Mouse (Mus musculus) midbrain, postnatal 0 days (tissue): ENCODE data around the gene Glrx3. TPM values are rescaled to one million over a fixed set of nuclear protein-coding genes. Genes with fewer than 3 reads are reported as not detected.

Experiments
- ATAC-seq: fragments of 200-750 bp; cut with Nextera tagmentation; 2 replicates; pipeline ENCODE4 v1.8.0; 2017; ENCODE audit warnings: moderate number of reproducible peaks, mild to moderate bottlenecking, moderate TSS enrichment, moderate library complexity; ENCODE audit not compliant: low FRiP score
- DNase-seq: peaks from one replicate; pipeline ENCODE4 v3.0.0-alpha.2; 2015; ENCODE audit warnings: low spot score
- H3K27ac ChIP-seq: fragments of 300-500 bp; sonication (generic); 2 replicates; pipeline ENCODE4 v1.5.1; 2014; ENCODE audit warnings: low read depth, mild to moderate bottlenecking, low read length, mixed read lengths
- H3K27me3 ChIP-seq: fragments of 300-500 bp; sonication (generic); 2 replicates; pipeline ENCODE4 v1.6.1; 2014; ENCODE audit warnings: low read length, control low read depth, mixed read lengths; ENCODE audit not compliant: insufficient read depth
- H3K36me3 ChIP-seq: fragments of 300-500 bp; sonication (generic); 2 replicates; pipeline ENCODE4 v1.6.1; 2014; ENCODE audit warnings: low read length, control low read depth, mixed read lengths; ENCODE audit not compliant: insufficient read depth
- H3K4me1 ChIP-seq: fragments of 300-500 bp; sonication (generic); 2 replicates; pipeline ENCODE4 v1.6.1; 2014; ENCODE audit warnings: mild to moderate bottlenecking, control low read depth, antibody characterized with exemption, low read length, mixed read lengths; ENCODE audit not compliant: insufficient read depth
- H3K4me2 ChIP-seq: fragments of 300-500 bp; sonication (generic); 2 replicates; pipeline ENCODE4 v1.6.1; 2014; ENCODE audit warnings: low read depth, mild to moderate bottlenecking, low read length, mixed read lengths; ENCODE audit not compliant: poor library complexity, severe bottlenecking
- H3K4me3 ChIP-seq: fragments of 300-500 bp; sonication (generic); 2 replicates; pipeline ENCODE4 v1.5.1; 2014; ENCODE audit warnings: low read depth, mild to moderate bottlenecking, low read length, moderate library complexity
- H3K9ac ChIP-seq: fragments of 300-500 bp; sonication (generic); replicated peaks from 2 replicates; pipeline ENCODE4 v1.6.1; 2014; ENCODE audit warnings: mild to moderate bottlenecking, low read length, moderate library complexity, mixed read lengths; ENCODE audit not compliant: poor library complexity, severe bottlenecking
- H3K9me3 ChIP-seq: fragments of 300-500 bp; sonication (generic); 2 replicates; pipeline ENCODE4 v1.6.1; 2016; ENCODE audit warnings: low read length, control low read depth
- CTCF ChIP-seq: IDR thresholded peaks from 2 replicates; pipeline ENCODE4 v1.5.1; 2016; ENCODE audit warnings: antibody characterized with exemption, mild to moderate bottlenecking
- WGBS: fragments of 180-500 bp; shearing (Covaris S2); extraction: QIAGEN DNeasy Blood & Tissue Kit; methylation state at CpG from one replicate; pipeline ENCODE4 v1.1.7; 2014; 5-methylcytosine and 5-hydroxymethylcytosine counted together
- polyA plus RNA-seq: library from polyadenylated mRNA; unstranded; fragments of >200 nt; fragmentation: Nextera tagmentation; extraction: Ambion mirVana; gene quantifications from 2 replicates; pipeline ENCODE4 v1.2.1, GENCODE M21; 2015
- total RNA-seq: library from RNA; depleted of rRNA; stranded (reverse); fragments of >200 nt; gene quantifications from 2 replicates; pipeline ENCODE4 v1.2.3, GENCODE M21; 2014; rRNA removed

Gene Glrx3
- 150 and 168 TPM in 2 replicates for total RNA-seq
- 217 and 220 TPM in 2 replicates for polyA plus RNA-seq

DNA sequence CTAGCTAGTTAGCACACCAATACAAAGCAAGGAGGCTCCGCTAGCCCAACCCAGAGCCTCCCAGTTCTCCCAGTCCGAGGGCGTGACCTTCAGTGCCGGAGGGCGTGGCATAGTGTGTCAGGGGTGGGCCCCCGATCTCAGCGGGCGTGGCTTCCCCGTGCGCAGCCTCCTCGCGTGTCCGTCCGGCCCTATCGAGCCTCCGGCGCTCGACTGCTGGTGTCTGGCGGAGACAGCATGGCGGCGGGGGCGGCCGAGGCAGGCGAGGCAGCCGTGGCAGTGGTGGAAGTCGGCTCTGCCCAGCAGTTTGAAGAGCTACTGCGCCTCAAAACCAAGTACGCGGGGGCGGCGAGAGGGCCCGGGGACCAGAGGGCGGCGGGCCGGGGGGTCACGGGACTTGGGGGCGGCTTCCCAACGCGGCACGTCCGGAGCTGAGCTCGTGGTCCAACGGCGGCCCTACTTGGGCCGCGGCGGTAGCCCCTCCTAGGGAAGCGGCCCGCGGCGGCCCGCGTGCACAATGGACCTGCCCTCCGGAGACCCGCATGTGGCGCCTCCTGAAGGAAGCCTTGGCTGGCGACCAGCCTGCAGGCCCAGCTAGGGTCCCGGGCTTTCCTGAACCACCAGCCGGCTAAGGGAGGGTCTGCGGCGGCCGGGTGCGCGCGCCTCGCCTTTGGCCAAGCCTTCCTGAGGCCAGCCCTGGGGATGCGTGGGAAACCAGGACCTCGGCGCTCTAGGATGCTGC, at the start of gene Glrx3:
Gene Glrx3 (plus strand): TSS at position 175 of the 739 bp plus-strand sequence.
- H3K4me3 ChIP-seq, result peak within 1 kb of the TSS; percentile 99
- H3K4me2 ChIP-seq, result peak within 1 kb of the TSS; percentile 77
- no peaks in the 10 kb centered on the region for H3K36me3 ChIP-seq
- WGBS, result under 1% methylated on average over 62 of the region's 69 CpGs
- peak within 1 kb of the TSS; percentile 96 for H3K9ac ChIP-seq
- H3K27me3 ChIP-seq, result no peaks in the 10 kb centered on the region
- H3K27ac ChIP-seq, result peak within 1 kb of the TSS; percentile 89
- no peaks in the 10 kb centered on the region for H3K9me3 ChIP-seq
- 0 out of 2 replicates have a peak, but pooled peaks have one; percentile 1 for TF ChIP-seq CTCF
- 0 out of 2 replicates have a peak, but pooled peaks cover 3% of the 10 kb centered on the region for H3K4me1 ChIP-seq
- DNase-seq (peak; percentile 92), ATAC-seq (peak; percentile 94)

DNA sequence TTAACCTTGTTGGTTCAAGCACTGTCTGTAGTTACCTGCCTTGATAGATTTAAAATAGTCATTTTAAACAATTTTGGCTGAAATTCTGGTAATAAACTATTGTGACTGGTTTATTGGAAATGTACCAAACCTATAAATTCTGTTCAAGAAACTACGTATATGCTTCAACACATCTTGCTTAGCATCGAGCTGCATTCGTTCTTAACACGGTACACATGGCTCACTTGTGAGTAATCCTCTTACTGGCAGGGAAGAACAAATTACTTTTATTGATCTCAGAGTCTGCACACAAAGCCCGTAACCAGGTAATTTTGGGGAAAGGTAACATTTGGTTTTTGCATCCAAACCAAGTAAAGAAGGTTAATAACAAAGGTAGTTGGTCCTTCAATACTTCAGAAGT, 49.6 kb upstream of the Glrx3 start:
- no peak overlapping the region for H3K4me2 ChIP-seq
- ATAC-seq (no peak), DNase-seq (no peak)
- no peaks in the 10 kb centered on the region for H3K36me3 ChIP-seq
- no peaks in the 10 kb centered on the region for H3K4me1 ChIP-seq
- H3K9ac ChIP-seq, result no peak overlapping the region
- no peak for TF ChIP-seq CTCF
- H3K9me3 ChIP-seq, result no peaks in the 10 kb centered on the region
- whole genome bisulfite sequencing, result 79% methylated on average over 5 of the region's 5 CpGs
- H3K27ac ChIP-seq, result no peak overlapping the region
- no peaks in the 10 kb centered on the region for H3K27me3 ChIP-seq
- H3K4me3 ChIP-seq, result no peak overlapping the region

DNA sequence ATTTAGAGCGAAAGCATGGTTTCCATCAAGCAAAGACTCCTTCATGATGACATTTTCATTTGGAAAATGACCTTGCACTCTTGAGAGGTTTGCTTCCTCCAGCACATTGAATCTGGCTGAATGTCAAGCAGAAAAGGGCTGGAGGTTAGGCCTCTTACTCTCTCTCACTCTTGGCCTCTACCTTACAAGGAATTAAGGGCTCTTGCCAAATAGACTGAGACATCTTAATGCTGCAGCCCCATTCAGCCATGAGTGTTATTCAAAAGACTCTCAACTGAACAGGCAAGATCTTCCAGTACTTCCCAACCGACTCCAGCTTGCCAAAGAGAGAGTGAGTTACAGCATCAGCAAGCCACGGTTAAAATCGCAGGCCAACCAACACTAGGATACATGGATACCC, 42.0 kb upstream of the Glrx3 start:
- DNase-seq (no peak), ATAC-seq (no peak)
- no peak for TF ChIP-seq CTCF
- Histone ChIP-seq H3K36me3 (no peaks in the 10 kb centered on the region), H3K4me3 (no peak overlapping the region), H3K27ac (no peak overlapping the region), H3K4me2 (no peak overlapping the region), H3K27me3 (no peaks in the 10 kb centered on the region), H3K9me3 (no peaks in the 10 kb centered on the region), H3K9ac (no peak overlapping the region), H3K4me1 (no peaks in the 10 kb centered on the region)
- 90% methylated on average over 4 of the region's 4 CpGs for WGBS

DNA sequence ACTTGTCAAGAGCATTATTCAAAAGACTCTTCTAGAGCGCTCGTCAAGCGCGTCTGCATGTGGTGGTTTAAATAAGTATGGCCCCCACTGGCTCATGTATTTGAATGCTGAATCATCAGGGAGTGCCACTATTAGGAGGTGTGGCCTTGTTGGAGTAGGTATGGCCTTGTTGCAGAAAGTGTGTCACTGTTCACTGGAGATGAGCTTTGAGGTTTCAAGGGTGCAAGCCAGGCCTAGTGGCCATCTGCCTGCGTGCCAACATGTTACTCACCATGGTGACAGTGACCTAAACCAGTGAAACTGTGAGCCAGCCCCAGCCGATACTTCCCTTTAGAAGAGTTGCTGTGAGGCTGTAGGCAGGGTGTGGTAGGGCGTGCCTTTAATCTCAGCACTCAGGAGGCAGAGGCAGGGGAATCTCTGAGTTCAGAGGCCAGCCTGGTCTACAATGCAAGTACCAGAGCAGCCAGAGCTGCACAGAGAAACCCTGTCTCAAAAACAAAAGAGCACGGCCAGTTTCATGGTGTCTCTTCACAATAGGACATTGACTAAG, 40.0 kb upstream of the Glrx3 start:
- TF ChIP-seq CTCF, result no peak
- no peak overlapping the region for H3K4me2 ChIP-seq
- ATAC-seq (no peak), DNase-seq (no peak)
- H3K4me3 ChIP-seq, result no peak overlapping the region
- H3K4me1 ChIP-seq, result no peaks in the 10 kb centered on the region
- no peaks in the 10 kb centered on the region for H3K36me3 ChIP-seq
- H3K27ac ChIP-seq, result no peak overlapping the region
- no peaks in the 10 kb centered on the region for H3K9me3 ChIP-seq
- H3K9ac ChIP-seq, result no peak overlapping the region
- no peaks in the 10 kb centered on the region for H3K27me3 ChIP-seq
- WGBS, result 95% methylated on average over 8 of the region's 8 CpGs

DNA sequence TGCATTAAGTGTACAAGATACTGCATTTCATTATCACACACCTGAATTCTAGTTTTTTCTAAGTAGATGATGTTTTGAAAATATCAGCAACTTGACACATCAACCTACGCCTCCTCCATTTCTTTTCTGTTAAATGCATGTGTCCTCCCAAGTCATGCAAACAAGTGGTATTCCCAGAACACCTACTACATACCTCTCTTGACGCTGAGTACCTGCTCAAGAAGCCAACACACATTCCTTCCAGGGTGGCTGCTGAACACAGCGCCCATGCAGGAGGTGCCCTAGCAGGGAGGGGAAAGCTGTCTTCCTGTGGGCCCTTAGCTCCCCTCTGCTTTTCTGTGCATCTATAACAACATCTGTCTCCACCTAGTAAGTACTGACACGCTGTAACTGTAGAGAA, 38.4 kb upstream of the Glrx3 start:
- no peak for ATAC-seq
- no peak for TF ChIP-seq CTCF
- 94% methylated on average over 4 of the region's 4 CpGs for WGBS

DNA sequence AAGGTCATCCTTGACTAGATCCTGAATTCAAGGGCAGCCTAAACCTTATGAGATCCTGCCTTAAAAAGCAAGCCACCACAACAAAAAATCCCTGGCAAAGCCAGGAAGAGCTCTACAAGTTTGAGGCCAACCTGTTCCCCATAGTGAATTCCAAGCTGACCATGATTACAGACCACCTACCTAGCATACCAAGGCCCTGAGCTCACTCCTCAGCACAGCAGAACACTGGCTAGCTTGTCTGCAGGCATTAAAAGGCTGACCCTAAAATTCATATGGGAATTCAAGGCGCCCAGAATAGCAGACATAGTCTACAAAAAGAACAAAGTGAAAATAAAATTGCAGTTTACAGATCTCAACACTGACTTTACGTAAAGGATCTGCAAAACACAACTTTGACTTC, 33.3 kb upstream of the Glrx3 start:
- 91% methylated on average over 2 of the region's 2 CpGs for WGBS
- Histone ChIP-seq H3K9ac (no peak overlapping the region), H3K4me2 (no peak overlapping the region), H3K27me3 (no peaks in the 10 kb centered on the region), H3K9me3 (no peaks in the 10 kb centered on the region), H3K4me1 (no peaks in the 10 kb centered on the region), H3K27ac (no peak overlapping the region), H3K36me3 (no peaks in the 10 kb centered on the region), H3K4me3 (no peak overlapping the region)
- DNase-seq, result no peak
- ATAC-seq, result no peak
- no peak for TF ChIP-seq CTCF

More for the DNA sequence above, 38.4 kb upstream of the Glrx3 start:
- H3K9ac ChIP-seq, result no peak overlapping the region
- H3K4me2 ChIP-seq, result no peak overlapping the region
- H3K36me3 ChIP-seq, result no peaks in the 10 kb centered on the region
- no peaks in the 10 kb centered on the region for H3K9me3 ChIP-seq
- H3K4me1 ChIP-seq, result no peaks in the 10 kb centered on the region
- no peaks in the 10 kb centered on the region for H3K27me3 ChIP-seq
- H3K27ac ChIP-seq, result no peak overlapping the region
- no peak for DNase-seq
- no peak overlapping the region for H3K4me3 ChIP-seq
